Mouse (Mus musculus) cerebellum, adult 2 months (tissue): ENCODE data around the gene Itfg1. TPM values are rescaled to one million over a fixed set of nuclear protein-coding genes. Genes with fewer than 3 reads are reported as not detected.
A peak's percentile ranks its signal among the peaks of the same experiment; 100 is the strongest.

Source experiments
- DNase-seq, 2 experiments: peaks; one replicate each; pipeline ENCODE4 v3.0.0; 2021
- H3K27ac ChIP-seq: fragments of 200-500 bp; 2 replicates; pipeline ENCODE4 v1.5.1; 2012; ENCODE audit warnings: low read length, control low read depth, inconsistent platforms; ENCODE audit not compliant: insufficient read depth
- H3K27me3 ChIP-seq: fragments of 200-500 bp; 2 replicates; pipeline ENCODE4 v1.6.1; 2012; ENCODE audit warnings: inconsistent platforms, mild to moderate bottlenecking, low read length, moderate library complexity; ENCODE audit not compliant: control insufficient read depth, insufficient read depth
- H3K4me1 ChIP-seq: fragments of 200-500 bp; 2 replicates; pipeline ENCODE4 v1.6.1; 2011; ENCODE audit warnings: low read length; ENCODE audit not compliant: control insufficient read depth, insufficient read depth
- H3K4me3 ChIP-seq: fragments of 200-500 bp; replicated peaks from 2 replicates; pipeline ENCODE3; 2011; ENCODE audit warnings: mild to moderate bottlenecking, low read depth, low read length, control low read depth; ENCODE audit not compliant: insufficient read depth
- CTCF ChIP-seq: fragments of 200-500 bp; IDR thresholded peaks from 2 replicates; pipeline ENCODE4 v1.5.1; 2011; ENCODE audit warnings: low read depth, mild to moderate bottlenecking, control low read depth, low read length, moderate library complexity, borderline replicate concordance; ENCODE audit not compliant: insufficient read depth
- POLR2A ChIP-seq: fragments of 200-500 bp; IDR thresholded peaks from 2 replicates; pipeline ENCODE4 v1.6.1; 2011; ENCODE audit warnings: low read length, control low read depth, borderline replicate concordance; ENCODE audit not compliant: insufficient read depth
- WGBS: fragments of 180-500 bp; shearing (Covaris S2); methylation state at CpG from one replicate; pipeline ENCODE4 v1.1.7; 2018; 5-methylcytosine and 5-hydroxymethylcytosine counted together
- polyA plus RNA-seq: library from polyadenylated mRNA; depleted of rRNA; stranded (reverse); fragments of >200 nt; gene quantifications from 2 replicates; pipeline ENCODE4 v1.2.3, GENCODE M21; 2012

Itfg1 gene
- polyA plus RNA-seq, 1 experiment = 85.1 TPM

GRCm38 (mm10) chr8:85788341-85788740, 52.4 kb downstream of the Itfg1 start:
- Histone ChIP-seq H3K27ac (no peak overlapping the region), H3K27me3 (no peaks in the 10 kb centered on the region), H3K4me1 (no peaks in the 10 kb centered on the region), H3K4me3 (no peak overlapping the region)
- no peak for DNase-seq
- WGBS = 98% methylated on average over 3 of the region's 3 CpGs
- TF ChIP-seq CTCF = no peak
- TF ChIP-seq POLR2A = no peak

GRCm38 (mm10) chr8:85787909-85788308, 52.8 kb downstream of the Itfg1 start:
- DNase-seq = no peak
- TF ChIP-seq CTCF = no peak
- no peaks in the 10 kb centered on the region for H3K27me3 ChIP-seq
- H3K4me3 ChIP-seq = no peak overlapping the region
- H3K27ac ChIP-seq = no peak overlapping the region
- H3K4me1 ChIP-seq = no peaks in the 10 kb centered on the region
- 88% methylated on average over 3 of the region's 4 CpGs for WGBS

DNA sequence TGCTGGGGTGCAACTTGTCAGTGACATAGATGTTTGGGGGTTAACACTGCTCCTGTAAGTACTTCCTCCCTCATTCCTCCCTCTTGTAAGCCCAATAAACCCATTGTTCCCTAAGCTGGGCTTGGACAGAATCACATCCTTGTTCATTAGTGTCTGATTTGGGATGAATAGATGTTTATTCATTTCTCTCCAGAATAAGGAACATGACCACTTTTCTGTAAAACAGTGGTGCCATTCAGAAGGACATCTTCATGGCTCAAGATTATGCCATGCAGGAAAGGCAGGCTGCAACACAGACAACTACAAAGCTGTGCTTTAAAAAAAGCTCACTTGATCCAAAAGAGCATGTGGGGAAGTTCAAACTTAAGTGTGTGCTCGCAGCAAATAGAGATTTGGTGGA, 55.2 kb downstream of the Itfg1 start:
- DNase-seq = no peak
- Histone ChIP-seq H3K4me1 (no peaks in the 10 kb centered on the region), H3K27me3 (no peaks in the 10 kb centered on the region), H3K27ac (no peak overlapping the region), H3K4me3 (no peak overlapping the region)
- WGBS = 91% methylated on average over 1 of the region's 1 CpGs
- TF ChIP-seq POLR2A = no peak
- no peak for TF ChIP-seq CTCF

- H3K4me3 ChIP-seq = no peak overlapping the region
- TF ChIP-seq CTCF (no peak), POLR2A (no peak)
- H3K27ac ChIP-seq = no peak overlapping the region
- DNase-seq = no peak
- no peaks in the 10 kb centered on the region for H3K27me3 ChIP-seq
- 98% methylated on average over 1 of the region's 1 CpGs for WGBS
- no peaks in the 10 kb centered on the region for H3K4me1 ChIP-seq
Observed at GRCm38 (mm10) chr8:85783871-85784270, 56.9 kb downstream of the Itfg1 start.

DNA sequence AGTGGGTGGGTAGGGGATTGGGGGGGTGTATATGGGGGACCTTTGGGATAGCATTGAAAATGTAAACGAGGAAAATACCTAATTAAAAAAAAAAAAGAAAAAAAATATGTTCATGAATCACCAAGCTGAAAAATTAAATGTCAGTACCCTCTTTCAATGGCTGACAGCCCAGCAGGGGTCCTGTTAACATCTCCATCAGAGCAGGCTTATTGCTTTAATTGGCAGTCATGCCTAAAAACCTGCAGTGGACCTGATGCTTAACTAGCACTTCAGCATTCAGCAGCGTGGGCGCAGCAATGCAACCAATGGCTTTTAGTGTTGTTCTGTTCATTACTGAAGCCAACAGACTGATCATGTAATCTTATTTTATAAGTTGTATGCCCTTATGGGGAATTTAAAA, 60.6 kb downstream of the Itfg1 start:
- no peak overlapping the region for H3K27ac ChIP-seq
- WGBS = 45% methylated on average over 3 of the region's 3 CpGs
- DNase-seq = peak; percentile 34 to 66
- H3K4me1 ChIP-seq = no peaks in the 10 kb centered on the region
- no peak for TF ChIP-seq POLR2A
- no peak for TF ChIP-seq CTCF
- H3K27me3 ChIP-seq = no peaks in the 10 kb centered on the region
- no peak overlapping the region for H3K4me3 ChIP-seq

GRCm38 (mm10) chr8:85745053-85745452, 95.7 kb downstream of the Itfg1 start:
- TF ChIP-seq CTCF (no peak), POLR2A (no peak)
- no peak overlapping the region for H3K4me3 ChIP-seq
- H3K27ac ChIP-seq = no peak overlapping the region
- no peaks in the 10 kb centered on the region for H3K4me1 ChIP-seq
- no peak for DNase-seq
- no peaks in the 10 kb centered on the region for H3K27me3 ChIP-seq
- 98% methylated on average over 2 of the region's 2 CpGs for WGBS

DNA sequence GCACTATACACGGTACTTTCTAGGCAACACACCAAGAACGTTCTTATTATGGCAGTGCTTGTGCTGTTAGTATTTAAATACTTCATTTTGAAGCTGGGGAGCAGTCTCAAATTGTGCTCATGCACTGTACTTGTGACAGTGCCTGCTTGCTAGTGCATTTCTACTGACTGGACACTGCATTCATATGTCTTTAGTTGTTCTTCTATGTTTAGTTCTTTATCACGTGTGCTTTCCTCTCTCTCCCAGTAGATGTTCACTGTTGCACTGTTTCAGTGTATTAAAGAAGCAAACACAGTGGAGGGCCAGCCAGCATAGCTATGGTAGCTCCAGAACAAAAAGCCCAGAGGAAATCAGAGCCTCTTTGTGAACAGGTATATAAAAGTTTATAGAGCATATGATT, 110.2 kb downstream of the Itfg1 start:
- H3K4me3 ChIP-seq = no peak overlapping the region
- WGBS = 85% methylated on average over 3 of the region's 3 CpGs
- no peaks in the 10 kb centered on the region for H3K4me1 ChIP-seq
- TF ChIP-seq POLR2A (no peak), CTCF (no peak)
- no peak overlapping the region for H3K27ac ChIP-seq
- DNase-seq = no peak
- no peaks in the 10 kb centered on the region for H3K27me3 ChIP-seq

DNA sequence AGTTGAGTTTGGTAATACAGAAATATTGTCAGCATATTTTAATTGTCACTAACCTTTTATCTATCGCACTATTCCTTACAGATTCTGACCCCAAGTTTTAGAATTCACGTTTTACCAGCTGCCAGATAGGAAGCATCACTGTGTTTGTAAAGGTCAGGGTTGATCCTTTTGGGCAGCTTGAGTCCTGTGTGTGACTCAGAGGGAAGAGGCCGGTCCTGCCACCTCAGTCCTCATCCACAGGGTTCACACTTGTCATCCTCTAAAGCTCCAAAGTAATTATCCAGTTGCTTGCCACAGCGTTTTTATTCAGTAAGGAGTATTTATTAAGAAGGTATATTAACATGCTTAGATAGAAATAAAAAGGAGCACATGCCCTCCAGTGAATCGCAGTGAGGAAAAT, 123.5 kb downstream of the Itfg1 start:
- no peak overlapping the region for H3K27ac ChIP-seq
- no peaks in the 10 kb centered on the region for H3K27me3 ChIP-seq
- H3K4me1 ChIP-seq = no peaks in the 10 kb centered on the region
- TF ChIP-seq POLR2A = no peak
- TF ChIP-seq CTCF = no peak
- H3K4me3 ChIP-seq = no peak overlapping the region
- 87% methylated on average over 5 of the region's 5 CpGs for WGBS
- DNase-seq = no peak

- Histone ChIP-seq H3K27me3 (no peaks in the 10 kb centered on the region), H3K27ac (no peak overlapping the region), H3K4me3 (no peak overlapping the region), H3K4me1 (no peaks in the 10 kb centered on the region)
- DNase-seq = no peak
- TF ChIP-seq CTCF (no peak), POLR2A (no peak)
- 80% methylated on average over 4 of the region's 4 CpGs for whole genome bisulfite sequencing
Observed at GRCm38 (mm10) chr8:85716696-85717095, 124.0 kb downstream of the Itfg1 start.
